Mouse (Mus musculus) lung, postnatal 4 days (tissue): Measurements from ENCODE around the gene S100a10.
A peak's percentile ranks its signal among the peaks of the same experiment; 100 is the strongest.

Source experiments
- DNase-seq, 2 experiments: peaks; one replicate each; pipeline ENCODE4 v3.0.0; 2021

Gene S100a10

GRCm38 (mm10) chr3:93547749-93548540, 6.9 kb upstream of the S100a10 start:
- no peak for DNase-seq

- DNase-seq = no peak
These were observed 6.2 kb upstream of the S100a10 start for GRCm38 (mm10) chr3:93548541-93549266.

GRCm38 (mm10) chr3:93549986-93550385, 4.9 kb upstream of the S100a10 start:
- DNase-seq = peak; percentile 20 to 37

GRCm38 (mm10) chr3:93551950-93552901, 2.7 kb upstream of the S100a10 start:
- no peak for DNase-seq

- DNase-seq = no peak
These were observed 1.6 kb upstream of the S100a10 start for GRCm38 (mm10) chr3:93553311-93553710.

GRCm38 (mm10) chr3:93553765-93554378, 1.0 kb upstream of the S100a10 start:
- DNase-seq = no peak

GRCm38 (mm10) chr3:93554379-93554980, 400 bp upstream of the S100a10 start:
- DNase-seq = peak in 1 of 2 experiments; percentile 32

- DNase-seq = peak; percentile 56 to 59
These were observed 986 bp downstream of the S100a10 start for GRCm38 (mm10) chr3:93555878-93556254.

GRCm38 (mm10) chr3:93556599-93556998, 1.7 kb downstream of the S100a10 start:
- DNase-seq = no peak

GRCm38 (mm10) chr3:93557471-93557870, 2.6 kb downstream of the S100a10 start:
- no peak for DNase-seq

- no peak for DNase-seq
These were observed 5.1 kb downstream of the S100a10 start for GRCm38 (mm10) chr3:93559961-93560360.

- no peak for DNase-seq
These were observed 7.5 kb downstream of the S100a10 start for GRCm38 (mm10) chr3:93562372-93562771.

GRCm38 (mm10) chr3:93563216-93563615, 8.3 kb downstream of the S100a10 start:
- DNase-seq = no peak

GRCm38 (mm10) chr3:93566892-93567291, 12.0 kb downstream of the S100a10 start:
- no peak for DNase-seq

GRCm38 (mm10) chr3:93567721-93568120, 12.8 kb downstream of the S100a10 start:
- DNase-seq = no peak

- DNase-seq = peak; percentile 48 to 54
These were observed 13.7 kb downstream of the S100a10 start for GRCm38 (mm10) chr3:93568428-93569040.

- DNase-seq = no peak
These were observed 14.2 kb downstream of the S100a10 start for GRCm38 (mm10) chr3:93569046-93569445.

GRCm38 (mm10) chr3:93572058-93572791, 17.3 kb downstream of the S100a10 start:
- no peak for DNase-seq

GRCm38 (mm10) chr3:93579317-93580038, 24.6 kb downstream of the S100a10 start:
- peak; percentile 52 to 68 for DNase-seq

- DNase-seq = no peak
These were observed 25.1 kb downstream of the S100a10 start for GRCm38 (mm10) chr3:93580039-93580403.
